Mouse (Mus musculus) cerebellum, adult 2 months (tissue): ENCODE measurements around the gene Agpat1.

ENCODE experiments used
- CTCF ChIP-seq: fragments of 200-500 bp; IDR thresholded peaks from 2 replicates; pipeline ENCODE4 v1.5.1; 2011; ENCODE audit warnings: low read depth, mild to moderate bottlenecking, control low read depth, low read length, moderate library complexity, borderline replicate concordance; ENCODE audit not compliant: insufficient read depth
- POLR2A ChIP-seq: fragments of 200-500 bp; IDR thresholded peaks from 2 replicates; pipeline ENCODE4 v1.6.1; 2011; ENCODE audit warnings: low read length, control low read depth, borderline replicate concordance; ENCODE audit not compliant: insufficient read depth

- TF ChIP-seq CTCF (no peak), POLR2A (no peak)
Observed at GRCm38 (mm10) chr17:34652546-34652945, 48.5 kb downstream of the Agpat1 start.
